Mouse (Mus musculus) intestine, embryonic 16.5 days (tissue): Measurements from ENCODE around the gene Fcho1. TPM values are rescaled to one million over a fixed set of nuclear protein-coding genes. Genes with fewer than 3 reads are reported as not detected.

Experiments used
- ATAC-seq: fragments of 200-750 bp; cut with Nextera tagmentation; 2 replicates; pipeline ENCODE4 v1.8.0; 2017; ENCODE audit warnings: moderate TSS enrichment, moderate library complexity
- H3K27ac ChIP-seq: fragments of 300-500 bp; sonication (generic); 2 replicates; pipeline ENCODE4 v1.5.1; 2014; ENCODE audit warnings: mild to moderate bottlenecking, low read length
- H3K27me3 ChIP-seq: fragments of 300-500 bp; sonication (generic); replicated peaks from 2 replicates; pipeline ENCODE4 v1.6.1; 2014; ENCODE audit warnings: low read length, control low read depth, mixed read lengths; ENCODE audit not compliant: control insufficient read depth, insufficient read depth
- H3K36me3 ChIP-seq: fragments of 300-500 bp; sonication (generic); 2 replicates; pipeline ENCODE4 v1.6.1; 2014; ENCODE audit warnings: low read length, control low read depth; ENCODE audit not compliant: control insufficient read depth, insufficient read depth
- H3K4me1 ChIP-seq: fragments of 300-500 bp; sonication (generic); 2 replicates; pipeline ENCODE4 v1.6.1; 2014; ENCODE audit warnings: low read length, control low read depth, mixed read lengths; ENCODE audit not compliant: control insufficient read depth, insufficient read depth
- H3K4me2 ChIP-seq: fragments of 300-500 bp; sonication (generic); 2 replicates; pipeline ENCODE4 v1.6.1; 2014; ENCODE audit warnings: low read depth, low read length, control low read depth
- H3K4me3 ChIP-seq: fragments of 300-500 bp; sonication (generic); 2 replicates; pipeline ENCODE4 v1.5.1; 2014; ENCODE audit warnings: mild to moderate bottlenecking, low read length
- H3K9ac ChIP-seq: fragments of 300-500 bp; sonication (generic); 2 replicates; pipeline ENCODE4 v1.6.1; 2014; ENCODE audit warnings: low read depth, low read length
- H3K9me3 ChIP-seq: fragments of 300-500 bp; sonication (generic); 2 replicates; pipeline ENCODE4 v1.6.1; 2016; ENCODE audit warnings: low read length, control low read depth; ENCODE audit not compliant: control insufficient read depth
- WGBS: fragments of 180-500 bp; shearing (Covaris S2); extraction: QIAGEN DNeasy Blood & Tissue Kit; methylation state at CpG from one replicate; pipeline ENCODE4 v1.1.7; 2014; 5-methylcytosine and 5-hydroxymethylcytosine counted together
- polyA plus RNA-seq: library from polyadenylated mRNA; unstranded; fragments of >200 nt; fragmentation: Nextera tagmentation; extraction: Ambion mirVana; gene quantifications from 2 replicates; pipeline ENCODE4 v1.2.1, GENCODE M21; 2015

The Fcho1 gene
- polyA plus RNA-seq, 1 experiment from 2014 or later, result 5.0 TPM

DNA sequence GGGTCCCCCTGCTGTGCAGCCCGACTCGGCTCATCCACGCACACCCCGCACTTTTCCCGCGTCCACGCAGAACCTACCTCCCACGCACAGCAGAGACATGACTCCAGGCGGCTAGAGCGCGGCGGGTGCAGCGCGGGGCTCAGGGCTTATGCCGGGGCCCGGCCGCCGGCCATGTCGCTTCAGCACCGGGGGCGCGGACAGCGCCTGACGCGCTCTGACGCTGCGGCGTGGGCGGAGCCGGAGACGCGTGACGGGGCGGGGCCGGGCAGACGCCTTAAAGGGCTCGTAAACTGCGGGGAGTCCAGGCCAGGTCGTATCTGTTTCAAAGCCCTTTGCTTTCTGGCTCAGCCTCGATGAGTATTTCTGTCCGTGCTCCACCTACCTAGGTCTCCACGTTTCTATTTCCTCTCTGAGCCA lies 54.0 kb downstream of the Fcho1 start, which contains the start of gene Unc13a:
Gene Unc13a, minus strand, starts transcription at position 209 of the 417 bp plus-strand sequence.
- Histone ChIP-seq H3K36me3 (no peaks in the 10 kb centered on the region), H3K4me3 (peak within 1 kb of the TSS; percentile 58), H3K9me3 (no peaks in the 10 kb centered on the region), H3K9ac (peak within 1 kb of the TSS; percentile 59), H3K4me2 (peak within 1 kb of the TSS; percentile 97), H3K4me1 (peaks cover 33% of the 10 kb centered on the region), H3K27me3 (peaks cover 12% of the 10 kb centered on the region; the same call in 1 of the 2 replicates), H3K27ac (peak within 1 kb of the TSS; percentile 39; the same call in 1 of the 2 replicates)
- peak; percentile 64 for ATAC-seq
- under 1% methylated on average over 41 of the region's 42 CpGs for WGBS

DNA sequence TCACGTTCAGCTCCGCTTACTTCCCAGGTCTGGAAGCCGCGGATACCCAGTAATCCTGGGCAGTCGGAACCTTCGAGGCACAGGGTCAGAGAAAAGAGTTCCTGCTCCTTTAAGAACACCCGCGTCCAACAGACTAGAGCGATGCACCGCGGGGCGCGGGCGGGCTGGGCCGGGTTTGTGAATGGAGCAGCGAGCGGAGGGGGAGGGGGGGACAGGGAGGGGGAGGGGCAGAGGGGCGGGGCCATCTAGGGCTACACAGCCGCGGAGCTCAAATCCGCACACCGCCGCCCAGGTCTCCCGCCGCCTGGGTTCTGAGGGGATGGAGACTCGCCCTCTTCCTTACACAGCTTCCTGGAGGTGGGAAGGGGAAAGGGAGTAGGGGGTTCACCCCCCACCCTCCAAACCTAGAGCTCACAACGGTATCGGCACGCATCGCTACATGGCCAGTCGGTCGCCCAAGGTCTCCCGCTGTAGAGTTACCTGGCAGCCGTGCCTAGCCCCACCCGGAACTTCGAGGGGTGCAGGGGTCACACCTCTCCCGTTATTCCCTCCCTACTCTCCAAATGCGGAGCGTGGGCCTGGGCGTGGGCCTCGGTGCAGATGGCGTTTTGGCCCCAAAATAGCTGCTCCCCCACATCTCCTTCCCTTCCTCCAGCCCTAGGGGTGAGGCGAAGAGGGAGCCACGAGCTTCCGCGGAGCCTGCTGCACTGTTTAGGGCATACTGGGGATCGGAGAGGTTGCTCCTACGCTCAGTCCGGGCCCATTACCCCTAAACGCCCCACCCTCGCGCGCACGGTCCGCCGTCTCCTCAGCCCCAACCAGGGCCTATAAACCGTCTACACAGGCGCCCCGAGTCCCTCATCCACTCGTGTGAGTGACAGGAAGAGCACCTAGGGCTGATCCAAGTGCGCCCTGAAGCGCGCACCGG lies 54.6 kb downstream of the Fcho1 start:
- H3K9me3 ChIP-seq, result no peaks in the 10 kb centered on the region
- H3K9ac ChIP-seq, result peak overlapping the region; percentile 36
- H3K27me3 ChIP-seq, result peaks cover 12% of the 10 kb centered on the region; the same call in 1 of the 2 replicates
- WGBS, result under 1% methylated on average over 63 of the region's 64 CpGs
- H3K4me1 ChIP-seq, result peaks cover 37% of the 10 kb centered on the region
- no peaks in the 10 kb centered on the region for H3K36me3 ChIP-seq
- peak overlapping the region; percentile 97 for H3K4me2 ChIP-seq
- H3K4me3 ChIP-seq, result peak overlapping the region; percentile 58
- H3K27ac ChIP-seq, result no peak overlapping the region
- peak; percentile 31 for ATAC-seq

DNA sequence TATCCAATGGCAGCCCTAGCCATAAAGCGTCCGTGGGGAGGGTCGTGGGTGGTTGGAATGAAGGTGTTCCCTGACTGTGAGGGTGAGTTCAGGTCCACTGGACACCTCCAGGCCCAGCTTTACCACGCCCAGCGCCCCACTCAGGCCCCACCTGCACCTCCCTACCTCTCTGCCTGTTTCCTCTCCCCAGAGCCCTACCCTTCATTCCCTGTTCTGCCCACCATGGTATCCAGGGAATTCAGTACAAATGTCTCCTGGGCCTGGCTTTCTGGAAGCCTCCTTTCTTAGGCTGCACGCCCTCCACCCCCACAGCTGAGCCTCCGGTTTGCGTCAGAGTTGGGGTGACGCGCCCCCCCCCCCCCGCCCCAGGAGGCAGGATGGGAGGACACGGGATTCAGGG lies 55.3 kb downstream of the Fcho1 start:
- 9% methylated on average over 12 of the region's 12 CpGs for WGBS
- H3K9ac ChIP-seq, result peak overlapping the region; percentile 36; the same call in 1 of the 2 replicates
- H3K9me3 ChIP-seq, result no peaks in the 10 kb centered on the region
- H3K36me3 ChIP-seq, result no peaks in the 10 kb centered on the region
- peak overlapping the region; percentile 97 for H3K4me2 ChIP-seq
- H3K4me3 ChIP-seq, result peak overlapping the region; percentile 58
- ATAC-seq, result no peak
- H3K4me1 ChIP-seq, result peaks cover 38% of the 10 kb centered on the region
- H3K27ac ChIP-seq, result no peak overlapping the region
- peaks cover 12% of the 10 kb centered on the region; the same call in 1 of the 2 replicates for H3K27me3 ChIP-seq

DNA sequence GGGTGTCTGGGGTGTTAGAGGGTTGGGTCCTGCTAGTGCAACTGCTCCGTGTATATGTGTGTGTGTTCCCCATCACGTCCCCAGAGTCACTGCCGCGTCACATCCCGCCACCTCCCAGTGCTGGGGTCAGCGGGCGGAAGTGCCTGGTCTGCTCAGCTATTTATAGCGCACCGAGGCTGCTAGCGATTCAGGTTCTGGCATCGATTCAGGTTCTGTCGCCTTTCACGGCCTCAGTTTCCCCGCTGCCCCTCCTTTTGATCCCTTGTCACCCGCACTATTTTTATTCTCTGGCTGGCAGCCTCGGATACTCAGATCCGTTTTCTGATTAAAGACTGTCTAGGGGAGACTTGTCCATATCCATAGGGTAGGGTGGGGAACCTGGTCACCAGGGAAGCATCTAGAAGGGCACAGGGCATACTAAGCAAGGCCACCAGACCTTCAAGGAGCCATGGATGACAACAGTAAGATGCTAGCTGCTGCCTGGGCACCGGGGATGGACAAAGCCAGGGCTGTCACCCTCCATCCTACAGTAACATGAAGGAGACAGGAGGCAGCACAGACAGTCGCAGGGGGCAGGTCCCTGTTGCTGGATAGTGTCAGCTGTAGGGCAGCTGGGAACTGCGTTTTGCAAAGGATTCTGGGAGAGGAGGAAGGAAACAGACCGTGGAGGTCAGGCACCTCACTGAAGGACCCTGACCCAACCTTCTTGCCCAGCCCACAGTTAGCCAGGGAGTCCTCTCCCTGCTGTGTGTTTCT lies 57.1 kb downstream of the Fcho1 start:
- H3K27ac ChIP-seq, result no peak overlapping the region
- peak overlapping the region; percentile 44 for H3K4me2 ChIP-seq
- no peaks in the 10 kb centered on the region for H3K36me3 ChIP-seq
- ATAC-seq, result 0 out of 2 replicates have a peak, but pooled peaks have one; percentile 17
- 4% methylated on average over 21 of the region's 21 CpGs for WGBS
- H3K4me3 ChIP-seq, result peak overlapping the region; percentile 19; the same call in 1 of the 2 replicates
- 0 out of 2 replicates have a peak overlapping the region, but pooled peaks have one; percentile 24 for H3K9ac ChIP-seq
- H3K9me3 ChIP-seq, result no peaks in the 10 kb centered on the region
- peaks cover 40% of the 10 kb centered on the region for H3K4me1 ChIP-seq
- peaks cover 12% of the 10 kb centered on the region; the same call in 1 of the 2 replicates for H3K27me3 ChIP-seq

DNA sequence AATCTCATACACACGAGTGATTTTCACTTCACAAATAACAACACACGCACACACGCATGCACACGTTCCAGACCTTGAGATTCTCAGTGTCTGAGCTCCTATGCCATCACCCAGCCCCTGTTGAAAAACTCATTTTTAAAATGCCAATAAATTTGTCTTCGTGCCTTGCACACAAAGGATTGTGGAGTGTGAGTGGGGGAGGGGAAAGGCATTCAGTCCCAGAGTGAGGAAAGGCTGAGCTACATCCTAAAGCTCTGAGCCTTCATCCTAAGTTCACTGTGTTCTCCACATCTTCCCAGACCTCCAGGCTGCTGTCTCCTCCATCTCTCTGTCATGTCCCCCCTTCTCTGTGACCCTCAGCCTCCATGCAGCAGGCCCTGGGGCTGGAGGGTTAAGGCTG lies 58.3 kb downstream of the Fcho1 start:
- ATAC-seq, result no peak
- H3K4me2 ChIP-seq, result no peak overlapping the region
- peaks cover 12% of the 10 kb centered on the region; the same call in 1 of the 2 replicates for H3K27me3 ChIP-seq
- no peaks in the 10 kb centered on the region for H3K9me3 ChIP-seq
- H3K4me1 ChIP-seq, result peaks cover 40% of the 10 kb centered on the region
- H3K4me3 ChIP-seq, result no peak overlapping the region
- no peaks in the 10 kb centered on the region for H3K36me3 ChIP-seq
- no peak overlapping the region for H3K9ac ChIP-seq
- H3K27ac ChIP-seq, result no peak overlapping the region
- WGBS, result 59% methylated on average over 5 of the region's 5 CpGs

DNA sequence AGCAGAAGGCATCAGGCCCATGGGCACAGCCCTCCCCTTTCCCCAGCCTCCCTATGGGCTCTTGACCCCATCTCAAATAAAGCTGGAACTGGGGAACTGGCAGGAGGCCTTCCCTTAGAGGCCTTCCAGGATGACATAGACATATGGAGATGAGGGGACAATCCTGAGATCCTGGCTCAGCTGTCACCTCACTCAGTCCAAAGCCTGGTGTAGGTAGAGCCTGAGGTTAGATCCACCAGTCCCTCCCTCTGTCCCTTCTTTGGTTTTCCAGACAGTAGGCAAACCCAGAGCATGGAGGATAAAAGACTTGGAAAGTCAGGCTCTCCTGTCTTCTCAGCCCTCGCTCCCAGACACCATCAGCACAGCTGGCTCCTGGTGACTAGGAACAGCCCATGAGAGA lies 58.7 kb downstream of the Fcho1 start:
- 50% methylated on average over 1 of the region's 1 CpGs for WGBS

DNA sequence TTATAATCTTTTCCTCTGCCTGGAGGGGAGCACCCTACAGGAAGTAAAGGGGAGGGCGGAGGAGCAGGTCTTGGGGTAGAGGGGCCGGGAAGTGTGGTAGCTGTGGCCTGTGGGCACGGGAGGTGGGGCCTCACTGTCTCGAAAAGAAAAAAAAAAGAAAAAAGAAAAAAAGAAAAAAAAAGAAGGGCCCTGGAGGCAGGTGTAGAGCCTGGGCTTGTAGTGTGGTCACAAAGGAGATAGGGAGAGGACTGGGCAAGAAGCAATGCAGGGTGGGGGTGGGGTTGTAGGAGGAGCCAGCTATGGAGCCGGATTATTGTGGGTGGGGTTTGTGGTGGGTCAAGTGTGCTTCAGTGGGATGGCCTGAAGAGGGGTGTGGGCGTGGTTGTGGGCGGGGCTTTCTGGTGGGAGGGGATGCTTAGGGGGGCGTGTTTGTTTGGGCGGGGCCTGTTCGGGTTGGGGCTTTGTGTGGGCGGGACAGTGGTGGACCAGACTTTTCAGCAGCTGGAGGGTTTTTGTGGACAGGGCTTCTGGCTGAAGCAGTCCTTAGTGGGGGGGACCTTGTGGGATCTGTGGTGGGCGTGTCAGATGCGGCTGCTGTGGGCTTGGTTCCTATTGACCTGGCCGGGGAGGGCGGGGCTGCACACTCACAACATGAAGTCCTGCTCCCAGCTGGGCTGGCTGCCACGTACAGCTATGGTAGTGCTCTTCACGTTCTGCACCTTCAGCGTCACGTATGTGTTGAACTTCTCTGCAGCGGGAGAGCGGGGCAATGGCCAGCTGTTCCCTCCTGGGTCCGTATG lies 60.0 kb downstream of the Fcho1 start:
- ATAC-seq, result peak; percentile 74
- WGBS, result 5% methylated on average over 21 of the region's 22 CpGs

More for the DNA sequence above, 58.7 kb downstream of the Fcho1 start:
- H3K4me1 ChIP-seq, result peaks cover 37% of the 10 kb centered on the region
- H3K9ac ChIP-seq, result no peak overlapping the region
- no peaks in the 10 kb centered on the region for H3K9me3 ChIP-seq
- H3K36me3 ChIP-seq, result no peaks in the 10 kb centered on the region
- H3K27me3 ChIP-seq, result peaks cover 12% of the 10 kb centered on the region; the same call in 1 of the 2 replicates
- ATAC-seq, result no peak
- no peak overlapping the region for H3K4me2 ChIP-seq
- no peak overlapping the region for H3K27ac ChIP-seq
- H3K4me3 ChIP-seq, result no peak overlapping the region

DNA sequence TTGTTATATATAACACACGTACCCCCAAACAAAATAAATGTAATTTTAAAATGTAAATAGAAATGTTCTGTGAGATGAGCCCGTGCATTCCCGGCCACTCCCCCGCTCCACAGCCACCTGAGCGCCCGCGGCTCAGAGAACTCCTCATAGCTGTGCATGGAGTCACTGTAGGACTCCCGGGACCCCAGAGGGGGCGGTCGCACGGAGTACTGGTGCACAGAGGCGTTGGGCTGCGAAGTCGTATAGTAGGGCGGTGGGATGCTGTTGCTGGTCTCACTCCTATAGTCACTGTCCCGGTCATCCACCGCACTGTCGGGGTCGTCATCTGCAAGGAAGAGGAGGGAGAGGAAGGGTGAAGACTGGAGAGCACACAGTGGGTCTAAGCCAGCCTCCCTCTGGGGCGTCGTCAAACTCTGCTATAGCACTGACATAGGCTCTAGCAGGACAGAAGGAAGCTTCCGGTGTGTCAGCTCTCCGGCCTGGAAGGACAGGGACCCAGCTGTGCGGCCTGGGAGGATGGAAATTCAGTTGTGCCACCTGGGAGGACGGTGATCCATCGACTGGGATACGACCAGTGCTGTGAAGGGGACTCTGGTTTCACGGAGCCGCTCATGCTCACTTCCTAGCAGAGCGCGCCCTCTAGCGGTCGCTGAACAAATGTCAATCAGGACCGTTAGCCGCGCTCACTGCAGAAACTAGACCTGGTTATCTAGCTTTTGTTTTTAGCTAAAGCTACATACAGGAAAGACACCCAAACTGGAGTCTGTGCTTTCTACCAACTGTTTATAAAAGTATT lies 65.0 kb downstream of the Fcho1 start:
- no peak overlapping the region for H3K4me2 ChIP-seq
- peak; percentile 40 for ATAC-seq
- peaks cover 25% of the 10 kb centered on the region for H3K27me3 ChIP-seq

More for the DNA sequence above, 60.0 kb downstream of the Fcho1 start:
- Histone ChIP-seq H3K4me1 (peaks cover 29% of the 10 kb centered on the region), H3K27me3 (peaks cover 8% of the 10 kb centered on the region), H3K36me3 (no peaks in the 10 kb centered on the region), H3K4me3 (peak overlapping the region; percentile 30), H3K9ac (peak overlapping the region; percentile 19; the same call in 1 of the 2 replicates), H3K27ac (no peak overlapping the region), H3K9me3 (no peaks in the 10 kb centered on the region), H3K4me2 (peak overlapping the region; percentile 57)

More for the DNA sequence above, 65.0 kb downstream of the Fcho1 start:
- H3K27ac ChIP-seq, result no peak overlapping the region
- H3K9ac ChIP-seq, result no peak overlapping the region
- no peaks in the 10 kb centered on the region for H3K36me3 ChIP-seq
- no peak overlapping the region for H3K4me3 ChIP-seq
- H3K9me3 ChIP-seq, result no peaks in the 10 kb centered on the region
- H3K4me1 ChIP-seq, result peaks cover 12% of the 10 kb centered on the region; the same call in 1 of the 2 replicates
- 8% methylated on average over 36 of the region's 36 CpGs for WGBS
